Mouse (Mus musculus) stomach, embryonic 15.5 days (tissue): ENCODE results near the gene Qrich1. TPM values are rescaled to one million over a fixed set of nuclear protein-coding genes. Genes with fewer than 3 reads are reported as not detected.

Experiments used
- ATAC-seq: fragments of 200-750 bp; cut with Nextera tagmentation; 2 replicates; pipeline ENCODE4 v1.8.0; 2017; ENCODE audit warnings: low read depth, moderate number of reproducible peaks, moderate TSS enrichment; ENCODE audit not compliant: insufficient read depth, low FRiP score
- H3K27ac ChIP-seq: fragments of 300-500 bp; sonication (generic); 2 replicates; pipeline ENCODE4 v1.5.1; 2015; ENCODE audit warnings: mild to moderate bottlenecking, inconsistent platforms
- H3K27me3 ChIP-seq: fragments of 300-500 bp; sonication (generic); replicated peaks from 2 replicates; pipeline ENCODE4 v1.6.1; 2015; ENCODE audit warnings: inconsistent platforms
- H3K36me3 ChIP-seq: fragments of 300-500 bp; sonication (generic); 2 replicates; pipeline ENCODE4 v1.6.1; 2015; ENCODE audit warnings: inconsistent platforms
- H3K4me1 ChIP-seq: fragments of 300-500 bp; sonication (generic); 2 replicates; pipeline ENCODE4 v1.6.1; 2015; ENCODE audit warnings: inconsistent platforms
- H3K4me2 ChIP-seq: fragments of 300-500 bp; sonication (generic); 2 replicates; pipeline ENCODE4 v1.6.1; 2015; ENCODE audit warnings: mild to moderate bottlenecking, inconsistent platforms
- H3K4me3 ChIP-seq: fragments of 300-500 bp; sonication (generic); replicated peaks from 2 replicates; pipeline ENCODE4 v1.5.1; 2015; ENCODE audit warnings: inconsistent platforms
- H3K9ac ChIP-seq: fragments of 300-500 bp; sonication (generic); 2 replicates; pipeline ENCODE4 v1.6.1; 2015; ENCODE audit warnings: inconsistent platforms
- H3K9me3 ChIP-seq: fragments of 300-500 bp; sonication (generic); 2 replicates; pipeline ENCODE4 v1.6.1; 2016; ENCODE audit warnings: inconsistent platforms
- WGBS: fragments of 180-500 bp; shearing (Covaris S2); methylation state at CpG from one replicate; pipeline ENCODE4 v1.1.7; 2015; 5-methylcytosine and 5-hydroxymethylcytosine counted together
- polyA plus RNA-seq: library from polyadenylated mRNA; unstranded; fragments of >200 nt; fragmentation: Nextera tagmentation; extraction: Ambion mirVana; gene quantifications from 2 replicates; pipeline ENCODE4 v1.2.1, GENCODE M21; 2015

Qrich1 gene
- polyA plus RNA-seq, 1 experiment from 2014 or later = 92.9 TPM

GRCm38 (mm10) chr9:108568511-108568921, 51.9 kb downstream of the Qrich1 start:
- 0 out of 2 replicates have a peak overlapping the region, but pooled peaks have one; percentile 98 for H3K27ac ChIP-seq
- peak overlapping the region; percentile 98 for H3K4me2 ChIP-seq
- no peak overlapping the region for H3K9ac ChIP-seq
- 72% methylated on average over 17 of the region's 17 CpGs for WGBS
- H3K4me1 ChIP-seq = peaks cover 32% of the 10 kb centered on the region
- no peaks in the 10 kb centered on the region for H3K27me3 ChIP-seq
- no peak for ATAC-seq
- H3K36me3 ChIP-seq = peaks cover 37% of the 10 kb centered on the region
- H3K9me3 ChIP-seq = no peaks in the 10 kb centered on the region
- H3K4me3 ChIP-seq = peak overlapping the region; percentile 61

- H3K9me3 ChIP-seq = no peaks in the 10 kb centered on the region
- peak within 1 kb of the TSS; percentile 69 for H3K4me3 ChIP-seq
- peak within 1 kb of the TSS; percentile 44 for H3K9ac ChIP-seq
- peaks cover 34% of the 10 kb centered on the region for H3K4me1 ChIP-seq
- H3K27me3 ChIP-seq = no peaks in the 10 kb centered on the region
- H3K27ac ChIP-seq = peak within 1 kb of the TSS; percentile 75
- peaks cover 27% of the 10 kb centered on the region for H3K36me3 ChIP-seq
- WGBS = 6% methylated on average over 42 of the region's 42 CpGs
- peak within 1 kb of the TSS; percentile 99 for H3K4me2 ChIP-seq
- peak; percentile 63 for ATAC-seq
These were observed 53.0 kb downstream of the Qrich1 start, which contains the start of gene Dalrd3 for GRCm38 (mm10) chr9:108569381-108570206. Gene Dalrd3 (plus strand): TSS chr9:108569886.

GRCm38 (mm10) chr9:108570207-108570896, 53.7 kb downstream of the Qrich1 start:
- ATAC-seq = no peak
- peak overlapping the region; percentile 69 for H3K4me3 ChIP-seq

GRCm38 (mm10) chr9:108571401-108571973, 54.9 kb downstream of the Qrich1 start:
- 92% methylated on average over 16 of the region's 16 CpGs for WGBS
- Histone ChIP-seq H3K9ac (no peak overlapping the region), H3K4me2 (no peak overlapping the region), H3K27me3 (no peaks in the 10 kb centered on the region), H3K9me3 (no peaks in the 10 kb centered on the region), H3K27ac (no peak overlapping the region), H3K36me3 (peaks cover 36% of the 10 kb centered on the region), H3K4me1 (peaks cover 30% of the 10 kb centered on the region), H3K4me3 (no peak overlapping the region)
- no peak for ATAC-seq

More at GRCm38 (mm10) chr9:108570207-108570896, 53.7 kb downstream of the Qrich1 start:
- Histone ChIP-seq H3K9me3 (no peaks in the 10 kb centered on the region), H3K27ac (peak overlapping the region; percentile 75), H3K36me3 (peaks cover 28% of the 10 kb centered on the region), H3K4me1 (peaks cover 34% of the 10 kb centered on the region), H3K4me2 (peak overlapping the region; percentile 99), H3K9ac (peak overlapping the region; percentile 44), H3K27me3 (no peaks in the 10 kb centered on the region)
- 2% methylated on average over 40 of the region's 40 CpGs for WGBS

- H3K9ac ChIP-seq = no peak overlapping the region
- H3K9me3 ChIP-seq = no peaks in the 10 kb centered on the region
- H3K27ac ChIP-seq = no peak overlapping the region
- H3K4me2 ChIP-seq = no peak overlapping the region
- peaks cover 36% of the 10 kb centered on the region for H3K36me3 ChIP-seq
- 77% methylated on average over 10 of the region's 10 CpGs for WGBS
- no peaks in the 10 kb centered on the region for H3K27me3 ChIP-seq
- peaks cover 37% of the 10 kb centered on the region for H3K4me1 ChIP-seq
- no peak overlapping the region for H3K4me3 ChIP-seq
- ATAC-seq = no peak
These were observed 55.7 kb downstream of the Qrich1 start for GRCm38 (mm10) chr9:108572321-108572720.

- H3K4me2 ChIP-seq = no peak overlapping the region
- 50% methylated on average over 26 of the region's 26 CpGs for WGBS
- peaks cover 36% of the 10 kb centered on the region for H3K4me1 ChIP-seq
- no peak overlapping the region for H3K4me3 ChIP-seq
- no peaks in the 10 kb centered on the region for H3K27me3 ChIP-seq
- H3K36me3 ChIP-seq = peaks cover 36% of the 10 kb centered on the region
- H3K9me3 ChIP-seq = no peaks in the 10 kb centered on the region
- ATAC-seq = no peak
- no peak overlapping the region for H3K9ac ChIP-seq
- no peak overlapping the region for H3K27ac ChIP-seq
These were observed 57.4 kb downstream of the Qrich1 start for GRCm38 (mm10) chr9:108573774-108574690.

- peaks cover 36% of the 10 kb centered on the region for H3K36me3 ChIP-seq
- WGBS = 90% methylated on average over 12 of the region's 12 CpGs
These were observed 58.3 kb downstream of the Qrich1 start for GRCm38 (mm10) chr9:108574921-108575320.

GRCm38 (mm10) chr9:108575321-108576297, 59.0 kb downstream of the Qrich1 start:
- H3K36me3 ChIP-seq = peaks cover 36% of the 10 kb centered on the region
- WGBS = 76% methylated on average over 37 of the region's 37 CpGs

More at GRCm38 (mm10) chr9:108574921-108575320, 58.3 kb downstream of the Qrich1 start:
- no peak for ATAC-seq
- no peaks in the 10 kb centered on the region for H3K27me3 ChIP-seq
- no peak overlapping the region for H3K4me3 ChIP-seq
- no peak overlapping the region for H3K9ac ChIP-seq
- no peak overlapping the region for H3K27ac ChIP-seq
- H3K9me3 ChIP-seq = no peaks in the 10 kb centered on the region
- H3K4me1 ChIP-seq = peaks cover 36% of the 10 kb centered on the region
- no peak overlapping the region for H3K4me2 ChIP-seq

GRCm38 (mm10) chr9:108577025-108577424, 60.4 kb downstream of the Qrich1 start:
- Histone ChIP-seq H3K27ac (no peak overlapping the region), H3K4me2 (peak overlapping the region; percentile 80)
- 31% methylated on average over 6 of the region's 6 CpGs for WGBS

More at GRCm38 (mm10) chr9:108575321-108576297, 59.0 kb downstream of the Qrich1 start:
- Histone ChIP-seq H3K4me3 (no peak overlapping the region), H3K4me2 (no peak overlapping the region), H3K4me1 (peaks cover 29% of the 10 kb centered on the region), H3K27ac (no peak overlapping the region), H3K9me3 (no peaks in the 10 kb centered on the region), H3K27me3 (no peaks in the 10 kb centered on the region), H3K9ac (no peak overlapping the region)
- no peak for ATAC-seq

GRCm38 (mm10) chr9:108577934-108578544, 61.4 kb downstream of the Qrich1 start:
- no peaks in the 10 kb centered on the region for H3K27me3 ChIP-seq
- peak overlapping the region; percentile 80 for H3K4me2 ChIP-seq
- H3K9me3 ChIP-seq = no peaks in the 10 kb centered on the region
- H3K27ac ChIP-seq = peak overlapping the region; percentile 92
- H3K4me3 ChIP-seq = peak overlapping the region; percentile 77
- no peak for ATAC-seq
- H3K9ac ChIP-seq = peak overlapping the region; percentile 71
- under 1% methylated on average over 24 of the region's 24 CpGs for WGBS
- peaks cover 19% of the 10 kb centered on the region for H3K36me3 ChIP-seq
- peaks cover 26% of the 10 kb centered on the region for H3K4me1 ChIP-seq

More at GRCm38 (mm10) chr9:108577025-108577424, 60.4 kb downstream of the Qrich1 start:
- H3K4me3 ChIP-seq = peak overlapping the region; percentile 77
- ATAC-seq = no peak
- no peak overlapping the region for H3K9ac ChIP-seq
- no peaks in the 10 kb centered on the region for H3K27me3 ChIP-seq
- H3K36me3 ChIP-seq = peaks cover 28% of the 10 kb centered on the region
- no peaks in the 10 kb centered on the region for H3K9me3 ChIP-seq
- peaks cover 26% of the 10 kb centered on the region for H3K4me1 ChIP-seq
